ENCODE assay signal across 9 mouse cellular contexts in genomic region chr6:64799306-64800001, GRCm38 (mm10).
A peak's percentile ranks its signal among the peaks of the same experiment; 100 is the strongest.
DNase-seq lines count a peak whose midpoint lies in the region; ATAC-seq and TF ChIP-seq lines count a peak whose summit lies in the region.
"Had no signal": no experiment of that assay in that cellular context is flagged by ENCODE, and none has a peak within 500 bp of the region (broad histone marks: within the 10 kb centered on the region; RNA-seq: fewer than 3 reads in every experiment).

No protein-coding gene starts in this region.

- TF ChIP-seq CTCF in heart, postnatal 0 days (IDR thresholded peaks at IDR 0.05; ENCODE audit: low read depth) = no peak
- no peak for TF ChIP-seq CTCF in cortical plate, adult 2 months (IDR thresholded peaks at IDR 0.05; ENCODE audit: extremely low read depth, insufficient read depth, low read length)

- peak overlapping the region; percentile 68 for H3K4me2 ChIP-seq in heart, postnatal 0 days (ENCODE audit: low read depth, low read length)
- H3K4me2 ChIP-seq in forebrain, embryonic 15.5 days (replicated peaks) = peak overlapping the region; percentile 73
- peak overlapping the region; percentile 87 for H3K4me2 ChIP-seq in midbrain, embryonic 13.5 days (replicated peaks)

- 11% methylated on average over 22 of the region's 22 CpGs for WGBS in heart, postnatal 0 days
- 5% methylated on average over 22 of the region's 22 CpGs for WGBS in forebrain, embryonic 15.5 days
- WGBS in midbrain, embryonic 13.5 days = 2% methylated on average over 22 of the region's 22 CpGs

- ATAC-seq in heart, postnatal 0 days (ENCODE audit: insufficient read depth, low read depth) = no peak; the same call in 1 of the 2 replicates
- peak; percentile 89 for ATAC-seq in forebrain, embryonic 15.5 days (replicated peaks)
- peak; percentile 93 for ATAC-seq in midbrain, embryonic 13.5 days
- ATAC-seq: Patski had no signal

- no peak for TF ChIP-seq POLR2A in cortical plate, adult 2 months (IDR thresholded peaks at IDR 0.05; ENCODE audit: extremely low read depth, insufficient read depth, low read length)

- peak overlapping the region; percentile 32 for H3K4me3 ChIP-seq in heart, postnatal 0 days (ENCODE audit: low read depth, low read length)
- peak overlapping the region; percentile 27 for H3K4me3 ChIP-seq in cortical plate, adult 2 months (ENCODE audit: insufficient read depth, low read length)
- peak overlapping the region; percentile 42 for H3K4me3 ChIP-seq in forebrain, embryonic 15.5 days
- H3K4me3 ChIP-seq in midbrain, embryonic 13.5 days (replicated peaks) = peak overlapping the region; percentile 49

- no peaks in the 10 kb centered on the region for H3K27me3 ChIP-seq in heart, postnatal 0 days (ENCODE audit: control insufficient read depth, insufficient read depth, low read length)
- H3K27me3 ChIP-seq in forebrain, embryonic 15.5 days = no peaks in the 10 kb centered on the region
- H3K27me3 ChIP-seq in midbrain, embryonic 13.5 days = peaks cover 9% of the 10 kb centered on the region; the same call in 1 of the 2 replicates

- no peak overlapping the region for H3K27ac ChIP-seq in heart, postnatal 0 days (ENCODE audit: low read depth)
- no peak overlapping the region for H3K27ac ChIP-seq in cortical plate, adult 2 months (ENCODE audit: insufficient read depth, low read length)
- H3K27ac ChIP-seq in forebrain, embryonic 15.5 days (replicated peaks) = no peak overlapping the region
- no peak overlapping the region for H3K27ac ChIP-seq in midbrain, embryonic 13.5 days

- no peaks in the 10 kb centered on the region for H3K4me1 ChIP-seq in heart, postnatal 0 days (ENCODE audit: control insufficient read depth, insufficient read depth)
- no peaks in the 10 kb centered on the region for H3K4me1 ChIP-seq in cortical plate, adult 2 months (ENCODE audit: control insufficient read depth, insufficient read depth, low read length)
- peaks cover 11% of the 10 kb centered on the region; the same call in 1 of the 2 replicates for H3K4me1 ChIP-seq in forebrain, embryonic 15.5 days
- H3K4me1 ChIP-seq in midbrain, embryonic 13.5 days (replicated peaks) = peaks cover 10% of the 10 kb centered on the region

- no peak overlapping the region for H3K9ac ChIP-seq in heart, postnatal 0 days (replicated peaks; ENCODE audit: low read depth, low read length)
- peak overlapping the region; percentile 28 for H3K9ac ChIP-seq in forebrain, embryonic 15.5 days (replicated peaks)
- H3K9ac ChIP-seq in midbrain, embryonic 13.5 days (replicated peaks) = peak overlapping the region; percentile 59

- DNase-seq in heart, postnatal 0 days (ENCODE audit: low spot score) = no peak
- no peak for DNase-seq in heart, adult 18-20 months
- no peak for DNase-seq in yolk sac, embryonic 10.5 days (ENCODE audit: low spot score)
- no peak for DNase-seq in gastrocnemius, adult 18-20 months (ENCODE audit: low spot score)
- no peak for DNase-seq in spleen, adult 18-20 months

- H3K36me3 ChIP-seq in heart, postnatal 0 days (replicated peaks; ENCODE audit: control insufficient read depth, insufficient read depth, low read length) = no peaks in the 10 kb centered on the region
- H3K36me3 ChIP-seq in forebrain, embryonic 15.5 days = no peaks in the 10 kb centered on the region
- H3K36me3 ChIP-seq in midbrain, embryonic 13.5 days = no peaks in the 10 kb centered on the region

- TF ChIP-seq EP300 in heart, postnatal 0 days (IDR thresholded peaks at IDR 0.05; ENCODE audit: low read depth) = no peak

- no peaks in the 10 kb centered on the region for H3K9me3 ChIP-seq in heart, postnatal 0 days (replicated peaks; ENCODE audit: control insufficient read depth, low read length)
- no peaks in the 10 kb centered on the region for H3K9me3 ChIP-seq in forebrain, embryonic 15.5 days
- H3K9me3 ChIP-seq in midbrain, embryonic 13.5 days = no peaks in the 10 kb centered on the region
